Comparison of ENCODE assay signal across 26 mouse cellular contexts in the genomic region with DNA sequence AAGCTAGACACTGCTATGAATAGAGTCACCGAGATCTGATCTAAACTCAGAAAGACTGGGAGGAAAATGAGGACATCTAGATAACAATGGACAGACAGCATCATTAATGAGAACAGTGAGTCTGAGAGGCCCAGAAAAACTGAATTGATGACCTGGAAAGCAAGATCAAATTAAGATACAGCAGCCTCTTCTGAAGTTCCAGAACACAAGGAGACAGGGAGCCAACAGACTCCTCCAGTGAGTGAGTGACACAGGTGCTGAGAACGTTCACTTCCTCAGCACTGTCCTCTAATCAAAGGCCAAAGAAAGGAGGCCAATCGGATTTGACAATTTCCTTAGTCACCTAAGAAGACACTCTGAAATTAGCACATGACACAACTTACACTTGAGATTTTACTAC.
"Had no signal": no experiment of that assay in that cellular context is flagged by ENCODE, and none has a peak within 500 bp of the region (broad histone marks: within the 10 kb centered on the region; RNA-seq: fewer than 3 reads in every experiment).

No protein-coding gene starts in this region.

- H3K36me3 ChIP-seq: heart, embryonic 13.5 days; heart, embryonic 15.5 days; hindbrain, embryonic 12.5 days; intestine, embryonic 15.5 days; limb, embryonic 10.5 days; limb, embryonic 12.5 days; liver, embryonic 12.5 days had no signal

- H3K27me3 ChIP-seq: heart, embryonic 13.5 days; heart, embryonic 15.5 days; hindbrain, embryonic 12.5 days; intestine, embryonic 15.5 days; limb, embryonic 12.5 days; liver, embryonic 12.5 days had no signal

- DNase-seq: gastrocnemius, adult 2 months; gastrocnemius, postnatal 10 days; gastrocnemius, postnatal 36 days; heart, adult 18-20 months; heart, postnatal 14 days; heart, postnatal 36 days; kidney, adult 18-20 months; kidney, adult 8-10 months; kidney, postnatal 10 days; kidney, postnatal 25 days; kidney, postnatal 4 days; liver had no signal

- H3K9ac ChIP-seq: heart, embryonic 13.5 days; heart, embryonic 15.5 days; hindbrain, embryonic 12.5 days; hindbrain, embryonic 14.5 days; intestine, embryonic 15.5 days; limb, embryonic 12.5 days; liver, embryonic 12.5 days had no signal

- H3K4me3 ChIP-seq: gastrocnemius, adult 2 months; heart, embryonic 13.5 days; heart, embryonic 15.5 days; hindbrain, embryonic 12.5 days; intestine, embryonic 15.5 days; layer of hippocampus, adult 2 months; left cerebral cortex, adult 2 months; limb, embryonic 10.5 days; limb, embryonic 12.5 days; liver, embryonic 12.5 days had no signal

- H3K4me2 ChIP-seq: heart, embryonic 11.5 days; heart, embryonic 13.5 days; heart, embryonic 15.5 days; hindbrain, embryonic 12.5 days; hindbrain, embryonic 14.5 days; intestine, embryonic 15.5 days; limb, embryonic 12.5 days; liver, embryonic 12.5 days had no signal

- ATAC-seq: hindbrain, embryonic 16.5 days; inflammation-experienced regulatory T-cells, adult 6 months; intestine, embryonic 15.5 days; intestine, postnatal 0 days; liver, embryonic 12.5 days had no signal

- H3K9me3 ChIP-seq: heart, embryonic 13.5 days; heart, embryonic 15.5 days; hindbrain, embryonic 12.5 days; intestine, embryonic 15.5 days; limb, embryonic 10.5 days; limb, embryonic 12.5 days; liver, embryonic 12.5 days had no signal

- H3K27ac ChIP-seq: gastrocnemius, adult 2 months; heart, embryonic 13.5 days; heart, embryonic 15.5 days; hindbrain, embryonic 12.5 days; hindbrain, embryonic 14.5 days; intestine, embryonic 15.5 days; layer of hippocampus, adult 2 months; left cerebral cortex, adult 2 months; limb, embryonic 10.5 days; limb, embryonic 12.5 days; liver, embryonic 12.5 days had no signal

- H3K4me1 ChIP-seq: heart, embryonic 13.5 days; heart, embryonic 15.5 days; hindbrain, embryonic 12.5 days; intestine, embryonic 15.5 days; limb, embryonic 10.5 days; limb, embryonic 12.5 days; liver, embryonic 12.5 days had no signal
